19 mouse cellular contexts compared by ENCODE assay signal in genomic region chr12:5322444-5323087, GRCm38 (mm10). TPM values are rescaled to one million over a fixed set of nuclear protein-coding genes. Genes with fewer than 3 reads are reported as not detected.
"Had no signal": no experiment of that assay in that cellular context is flagged by ENCODE, and none has a peak within 500 bp of the region (broad histone marks: within the 10 kb centered on the region; RNA-seq: fewer than 3 reads in every experiment).

No protein-coding gene starts in this region.

- H3K36me3 ChIP-seq: liver, embryonic 15.5 days; lung, embryonic 15.5 days; midbrain, embryonic 13.5 days; midbrain, embryonic 15.5 days; neural tube, embryonic 12.5 days; stomach, embryonic 15.5 days had no signal

- H3K27ac ChIP-seq: liver, embryonic 15.5 days; lung, embryonic 15.5 days; macrophage; midbrain, embryonic 13.5 days; midbrain, embryonic 15.5 days; neural tube, embryonic 12.5 days; stomach, embryonic 15.5 days; stomach, postnatal 0 days had no signal

- ATAC-seq: liver, postnatal 0 days; lung, postnatal 0 days; midbrain, embryonic 13.5 days; midbrain, embryonic 15.5 days had no signal

- H3K9ac ChIP-seq: liver, embryonic 15.5 days; liver, postnatal 0 days; lung, embryonic 15.5 days; midbrain, embryonic 13.5 days; midbrain, embryonic 15.5 days; neural tube, embryonic 12.5 days; stomach, embryonic 15.5 days had no signal

- H3K4me2 ChIP-seq: liver, embryonic 15.5 days; lung, embryonic 15.5 days; midbrain, embryonic 13.5 days; midbrain, embryonic 15.5 days; neural tube, embryonic 12.5 days; stomach, embryonic 15.5 days had no signal

- H3K4me3 ChIP-seq: liver, embryonic 15.5 days; lung, embryonic 15.5 days; megakaryocyte, embryonic 14.5 days; midbrain, embryonic 13.5 days; midbrain, embryonic 15.5 days; myocyte; neural tube, embryonic 12.5 days; stomach, embryonic 15.5 days had no signal

- H3K27me3 ChIP-seq: liver, embryonic 15.5 days; lung, embryonic 15.5 days; megakaryocyte, embryonic 14.5 days; midbrain, embryonic 13.5 days; midbrain, embryonic 15.5 days; neural tube, embryonic 12.5 days; stomach, embryonic 15.5 days had no signal

- H3K9me3 ChIP-seq: liver, embryonic 15.5 days; lung, embryonic 15.5 days; midbrain, embryonic 13.5 days; midbrain, embryonic 15.5 days; neural tube, embryonic 12.5 days; stomach, embryonic 15.5 days had no signal

- DNase-seq: liver, postnatal 0 days; lung, adult 2 months; lung, postnatal 14 days; lung, postnatal 36 days; right cerebral cortex, postnatal 14 days; thymus, adult 18-20 months; thymus, postnatal 14 days; thymus, postnatal 36 days had no signal

- H3K4me1 ChIP-seq: liver, embryonic 15.5 days; lung, embryonic 15.5 days; megakaryocyte, embryonic 14.5 days; stomach, embryonic 15.5 days had no signal

RNA-seq across cellular contexts. Expression of gene Klhl29, which starts 52.9 kb away (rescaled TPM):
- polyA plus RNA-seq: macrophage had no signal
